Mouse (Mus musculus) G1E (cell line): ENCODE data around the gene Alkbh1. TPM values are rescaled to one million over a fixed set of nuclear protein-coding genes. Genes with fewer than 3 reads are reported as not detected.

ENCODE experiments used
- ATAC-seq: 2 replicates; pipeline ENCODE4 v1.8.0; 2016; ENCODE audit warnings: mild to moderate bottlenecking; ENCODE audit not compliant: insufficient number of reproducible peaks, poor library complexity, low FRiP score, severe bottlenecking; ENCODE audit errors: extremely low read depth
- DNase-seq: peaks from one replicate; pipeline ENCODE4 v3.0.0; 2012; ENCODE audit warnings: low spot score
- H3K27me3 ChIP-seq: 2 replicates; pipeline ENCODE4 v1.6.1; 2012; ENCODE audit warnings: mild to moderate bottlenecking, low read length, inconsistent platforms; ENCODE audit not compliant: insufficient read depth
- H3K36me3 ChIP-seq: replicated peaks from 2 replicates; pipeline ENCODE3; 2012; ENCODE audit warnings: mild to moderate bottlenecking, inconsistent platforms
- H3K4me1 ChIP-seq: 2 replicates; pipeline ENCODE4 v1.6.1; 2012; ENCODE audit warnings: low read depth, low read length, inconsistent platforms, mixed read lengths; ENCODE audit not compliant: insufficient read depth
- H3K4me3 ChIP-seq: 2 replicates; pipeline ENCODE4 v1.5.1; 2012; ENCODE audit warnings: low read depth, mild to moderate bottlenecking, inconsistent platforms, low read length, moderate library complexity, mixed read lengths
- H3K9me3 ChIP-seq: replicated peaks from 2 replicates; pipeline ENCODE4 v1.6.1; 2012; ENCODE audit warnings: inconsistent platforms
- CTCF ChIP-seq: IDR thresholded peaks from 2 replicates; pipeline ENCODE4 v1.5.1; 2012; ENCODE audit warnings: low read depth, low read length, inconsistent platforms, mixed read lengths
- GATA1 ChIP-seq: IDR thresholded peaks from 2 replicates; pipeline ENCODE4 v1.6.1; 2012; ENCODE audit warnings: borderline replicate concordance, low read length, inconsistent platforms, mixed read lengths
- GATA2 ChIP-seq: IDR thresholded peaks from 2 replicates; pipeline ENCODE4 v1.6.1; 2012; ENCODE audit warnings: low read depth, low read length, inconsistent platforms, borderline replicate concordance
- POLR2AphosphoS5 ChIP-seq: IDR thresholded peaks from 2 replicates; pipeline ENCODE4 v1.6.1; 2012; ENCODE audit warnings: low read depth, low read length, inconsistent platforms; ENCODE audit not compliant: insufficient replicate concordance
- TAL1 ChIP-seq: conservative IDR thresholded peaks from 2 replicates; pipeline ENCODE4 v1.6.1; 2012; ENCODE audit warnings: low read depth, low read length, inconsistent platforms, mixed read lengths
- polyA plus RNA-seq: library from polyadenylated mRNA; stranded (reverse); fragments of >175 nt; gene quantifications from 2 replicates; pipeline ENCODE4 v1.2.3, GENCODE M21; 2012
- total RNA-seq, 2 experiments: library from RNA; stranded (forward) in 1 of 2; stranded (reverse) in 1 of 2; fragments of 200-1000 nt in 1 of 2; fragments of >200 nt in 1 of 2; fragmentation: Nextera tagmentation in 1 of 2; gene quantifications; 2 replicates each; pipeline ENCODE4 v1.2.3; 2014 to 2017

Gene Alkbh1
- total and polyA plus RNA-seq, 3 experiments: 36.6 to 163 (median 106) TPM

GRCm38 (mm10) chr12:87388122-87388774 is 55.6 kb downstream of the Alkbh1 start, which contains the start of gene Sptlc2:
Gene Sptlc2 (minus strand): TSS chr12:87388355.
- ATAC-seq: peak; percentile 96
- H3K27me3 ChIP-seq: peaks cover 18% of the 10 kb centered on the region
- DNase-seq: peak; percentile 98
- no peak for TF ChIP-seq GATA1
- no peak for TF ChIP-seq CTCF
- no peak for TF ChIP-seq GATA2
- no peak for TF ChIP-seq TAL1
- TF ChIP-seq POLR2AphosphoS5: no peak
- H3K4me3 ChIP-seq: peak within 1 kb of the TSS; percentile 90
- H3K9me3 ChIP-seq: no peaks in the 10 kb centered on the region
- H3K36me3 ChIP-seq: peaks cover 6% of the 10 kb centered on the region
- peaks cover 45% of the 10 kb centered on the region for H3K4me1 ChIP-seq

GRCm38 (mm10) chr12:87387171-87388121 is 56.4 kb downstream of the Alkbh1 start:
- DNase-seq: peak; percentile 23
- no peak for TF ChIP-seq POLR2AphosphoS5
- no peak for TF ChIP-seq GATA1
- no peak for TF ChIP-seq TAL1
- no peak for TF ChIP-seq GATA2
- no peak for TF ChIP-seq CTCF
- ATAC-seq: no peak

DNA sequence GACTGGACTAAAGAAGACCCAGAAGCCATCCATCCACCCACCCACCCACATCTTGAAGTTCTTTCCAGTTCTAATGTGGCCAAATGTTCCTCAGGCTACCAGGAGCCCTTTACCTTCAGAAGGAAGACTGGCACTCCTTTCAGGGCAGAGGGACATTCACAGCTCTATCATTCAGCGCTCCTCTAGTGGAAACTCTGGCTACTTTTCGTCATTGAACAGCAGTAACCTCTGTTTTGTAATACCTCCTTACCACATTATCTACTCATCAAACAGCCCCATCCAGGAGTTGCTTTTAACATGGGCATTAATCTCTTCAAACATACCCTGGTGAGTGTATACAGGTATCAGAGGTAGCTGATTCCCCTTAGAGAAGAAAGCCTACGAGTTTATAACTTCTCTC is 58.8 kb downstream of the Alkbh1 start:
- no peak for DNase-seq
- peaks cover 72% of the 10 kb centered on the region for H3K4me1 ChIP-seq
- ATAC-seq: no peak
- no peak overlapping the region for H3K4me3 ChIP-seq
- H3K27me3 ChIP-seq: no peaks in the 10 kb centered on the region
- H3K36me3 ChIP-seq: peaks cover 18% of the 10 kb centered on the region
- no peak for TF ChIP-seq TAL1
- TF ChIP-seq CTCF: no peak
- no peak for TF ChIP-seq POLR2AphosphoS5
- TF ChIP-seq GATA1: no peak
- TF ChIP-seq GATA2: no peak
- H3K9me3 ChIP-seq: no peaks in the 10 kb centered on the region

More at GRCm38 (mm10) chr12:87387171-87388121, 56.4 kb downstream of the Alkbh1 start:
- Histone ChIP-seq H3K36me3 (peaks cover 6% of the 10 kb centered on the region), H3K4me3 (peak overlapping the region; percentile 90), H3K4me1 (peaks cover 50% of the 10 kb centered on the region), H3K9me3 (no peaks in the 10 kb centered on the region), H3K27me3 (peaks cover 12% of the 10 kb centered on the region)

DNA sequence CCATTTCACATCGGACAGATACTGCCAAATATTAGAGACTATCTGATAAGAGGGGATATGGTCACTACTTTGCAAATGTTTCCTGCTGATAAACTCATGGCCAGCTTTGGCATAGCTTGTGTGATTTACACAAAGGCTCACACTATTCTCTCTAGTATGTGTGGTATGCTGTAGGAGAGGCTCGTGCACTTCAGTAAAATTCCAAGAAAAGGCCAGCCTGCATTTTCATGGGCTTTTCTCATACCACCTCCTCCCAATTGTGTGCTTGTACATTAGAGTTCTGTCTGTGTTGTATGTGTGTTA is 62.5 kb downstream of the Alkbh1 start:
- Histone ChIP-seq H3K27me3 (no peaks in the 10 kb centered on the region), H3K4me1 (peaks cover 63% of the 10 kb centered on the region), H3K36me3 (peaks cover 26% of the 10 kb centered on the region), H3K9me3 (no peaks in the 10 kb centered on the region), H3K4me3 (no peak overlapping the region; the same call in 1 of the 2 replicates)
- DNase-seq: no peak
- peak; percentile 64 for ATAC-seq
- no peak for TF ChIP-seq POLR2AphosphoS5
- no peak for TF ChIP-seq CTCF
- TF ChIP-seq GATA2: no peak
- no peak for TF ChIP-seq TAL1
- no peak for TF ChIP-seq GATA1

GRCm38 (mm10) chr12:87380586-87381379 is 63.0 kb downstream of the Alkbh1 start:
- TF ChIP-seq TAL1: 0 out of 2 replicates have a peak, but pooled peaks have one; percentile 4
- no peak for TF ChIP-seq POLR2AphosphoS5
- Histone ChIP-seq H3K4me3 (no peak overlapping the region; the same call in 1 of the 2 replicates), H3K9me3 (no peaks in the 10 kb centered on the region), H3K4me1 (peaks cover 57% of the 10 kb centered on the region), H3K36me3 (peaks cover 26% of the 10 kb centered on the region), H3K27me3 (no peaks in the 10 kb centered on the region)
- ATAC-seq (peak; percentile 54), DNase-seq (peak; percentile 20)

DNA sequence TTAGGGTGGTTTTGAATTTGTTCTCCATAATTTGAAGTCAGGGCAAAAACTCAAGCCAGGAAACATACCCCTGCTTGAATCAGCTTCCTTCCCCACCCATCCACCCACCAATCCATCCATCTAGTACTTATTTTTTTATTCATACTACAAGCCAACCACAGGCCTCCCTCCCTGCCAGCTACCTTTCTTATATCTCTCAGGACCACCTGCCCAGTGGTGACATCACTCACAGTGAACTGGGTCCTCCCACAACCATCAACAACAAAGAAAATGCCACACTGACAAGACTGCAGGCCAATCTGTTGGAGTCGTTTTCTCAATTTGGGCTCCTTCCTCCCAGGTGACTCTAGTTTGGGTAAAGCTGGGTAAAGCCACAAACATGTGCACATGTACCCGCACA is 64.3 kb downstream of the Alkbh1 start:
- Histone ChIP-seq H3K36me3 (peaks cover 26% of the 10 kb centered on the region), H3K4me1 (peaks cover 53% of the 10 kb centered on the region), H3K4me3 (no peak overlapping the region), H3K9me3 (no peaks in the 10 kb centered on the region), H3K27me3 (no peaks in the 10 kb centered on the region)
- DNase-seq: no peak
- no peak for TF ChIP-seq GATA1
- no peak for TF ChIP-seq POLR2AphosphoS5
- TF ChIP-seq GATA2: no peak
- no peak for TF ChIP-seq TAL1
- no peak for TF ChIP-seq CTCF
- no peak for ATAC-seq

Other genes with a start within 250 kb of the Alkbh1 start
- gene Samd15, start 244.3 kb downstream of the Alkbh1 start, total RNA-seq (2014; fragmentation: Nextera tagmentation): 2.8 and 3.2 TPM in 2 replicates
- gene Samd15, start 244.3 kb downstream of the Alkbh1 start, total RNA-seq (2017): 1.5 and 2.3 TPM in 2 replicates
- 0.21 TPM in 1 of 2 replicates, not detected in the other for gene Samd15, start 244.3 kb downstream of the Alkbh1 start, polyA plus RNA-seq
- 21.6 and 21.8 TPM in 2 replicates for gene Tmed8, start 243.6 kb downstream of the Alkbh1 start, total RNA-seq (2014; fragmentation: Nextera tagmentation)
- 30.8 and 32.5 TPM in 2 replicates for gene Tmed8, start 243.6 kb downstream of the Alkbh1 start, total RNA-seq (2017)
- gene Tmed8, start 243.6 kb downstream of the Alkbh1 start, polyA plus RNA-seq: 1.7 and 2.2 TPM in 2 replicates
- 0.75 TPM in 1 of 2 replicates, not detected in the other for gene Noxred1, start 205.3 kb downstream of the Alkbh1 start, total RNA-seq (2014; fragmentation: Nextera tagmentation)
- gene Noxred1, start 205.3 kb downstream of the Alkbh1 start, total RNA-seq (2017): 0.11 and 0.58 TPM in 2 replicates
- not detected in 2 replicates for gene Noxred1, start 205.3 kb downstream of the Alkbh1 start, polyA plus RNA-seq
- 31.6 and 36.4 TPM in 2 replicates for gene Vipas39, start 177.8 kb downstream of the Alkbh1 start, total RNA-seq (2014; fragmentation: Nextera tagmentation)
- 42.4 and 43.1 TPM in 2 replicates for gene Vipas39, start 177.8 kb downstream of the Alkbh1 start, total RNA-seq (2017)
- 1.2 and 1.3 TPM in 2 replicates for gene Vipas39, start 177.8 kb downstream of the Alkbh1 start, polyA plus RNA-seq
- 117 and 144 TPM in 2 replicates for gene Ahsa1, start 177.5 kb downstream of the Alkbh1 start, total RNA-seq (2014; fragmentation: Nextera tagmentation)
- 400 and 401 TPM in 2 replicates for gene Ahsa1, start 177.5 kb downstream of the Alkbh1 start, total RNA-seq (2017)
- gene Ahsa1, start 177.5 kb downstream of the Alkbh1 start, polyA plus RNA-seq: 207 and 209 TPM in 2 replicates
- not detected in 2 replicates for gene Ism2, start 144.3 kb downstream of the Alkbh1 start, total RNA-seq (2014; fragmentation: Nextera tagmentation)
- gene Ism2, start 144.3 kb downstream of the Alkbh1 start, total RNA-seq (2017): 0.05 TPM in 1 of 2 replicates, not detected in the other
- gene Ism2, start 144.3 kb downstream of the Alkbh1 start, polyA plus RNA-seq: not detected in 2 replicates
- gene Sptlc2, start 55.7 kb downstream of the Alkbh1 start, total RNA-seq (2014; fragmentation: Nextera tagmentation): 111 and 123 TPM in 2 replicates
- 197 and 212 TPM in 2 replicates for gene Sptlc2, start 55.7 kb downstream of the Alkbh1 start, total RNA-seq (2017)
- 50.5 and 52.7 TPM in 2 replicates for gene Sptlc2, start 55.7 kb downstream of the Alkbh1 start, polyA plus RNA-seq
- 62.5 and 68.0 TPM in 2 replicates for gene Slirp, start 121 bp downstream of the Alkbh1 start, total RNA-seq (2014; fragmentation: Nextera tagmentation)
- gene Slirp, start 121 bp downstream of the Alkbh1 start, total RNA-seq (2017): 149 and 153 TPM in 2 replicates
- 4.6 and 7.3 TPM in 2 replicates for gene Slirp, start 121 bp downstream of the Alkbh1 start, polyA plus RNA-seq
- 148 and 150 TPM in 2 replicates for gene Snw1, start 28.3 kb upstream of the Alkbh1 start, total RNA-seq (2014; fragmentation: Nextera tagmentation)
- gene Snw1, start 28.3 kb upstream of the Alkbh1 start, total RNA-seq (2017): 218 and 244 TPM in 2 replicates
- gene Snw1, start 28.3 kb upstream of the Alkbh1 start, polyA plus RNA-seq: 22.6 and 29.8 TPM in 2 replicates
- 3.8 TPM in 1 of 2 replicates, not detected in the other for gene Gm5788, start 50.7 kb upstream of the Alkbh1 start, total RNA-seq (2014; fragmentation: Nextera tagmentation)
- gene Gm5788, start 50.7 kb upstream of the Alkbh1 start, total RNA-seq (2017): 0.52 and 1.1 TPM in 2 replicates
- gene Gm5788, start 50.7 kb upstream of the Alkbh1 start, polyA plus RNA-seq: 0.33 TPM in 1 of 2 replicates, not detected in the other
- not detected in 2 replicates for gene Gm8300, start 70.3 kb upstream of the Alkbh1 start, total RNA-seq (2014; fragmentation: Nextera tagmentation)
- gene Gm8300, start 70.3 kb upstream of the Alkbh1 start, total RNA-seq (2017): 0.17 and 0.66 TPM in 2 replicates
- gene Gm8300, start 70.3 kb upstream of the Alkbh1 start, polyA plus RNA-seq: not detected in 2 replicates
- not detected in 2 replicates for gene Oog1, start 158.7 kb upstream of the Alkbh1 start, total RNA-seq (2014; fragmentation: Nextera tagmentation)
- gene Oog1, start 158.7 kb upstream of the Alkbh1 start, total RNA-seq (2017): 0.55 and 1.0 TPM in 2 replicates
- not detected in 2 replicates for gene Oog1, start 158.7 kb upstream of the Alkbh1 start, polyA plus RNA-seq
- 2.1 and 2.5 TPM in 2 replicates for gene Gm4027, start 174.9 kb upstream of the Alkbh1 start, total RNA-seq (2014; fragmentation: Nextera tagmentation)
- gene Gm4027, start 174.9 kb upstream of the Alkbh1 start, total RNA-seq (2017): 0.06 and 0.98 TPM in 2 replicates
- 0.08 and 0.16 TPM in 2 replicates for gene Gm4027, start 174.9 kb upstream of the Alkbh1 start, polyA plus RNA-seq
- gene Gm16381, start 200.6 kb upstream of the Alkbh1 start, total RNA-seq (2014; fragmentation: Nextera tagmentation): not detected in 2 replicates
- not detected in 2 replicates for gene Gm16381, start 200.6 kb upstream of the Alkbh1 start, total RNA-seq (2017)
- gene Gm16381, start 200.6 kb upstream of the Alkbh1 start, polyA plus RNA-seq: not detected in 2 replicates